Mouse (Mus musculus) hindbrain, embryonic 13.5 days (tissue): Measurements from ENCODE around the gene Dcbld2. TPM values are rescaled to one million over a fixed set of nuclear protein-coding genes. Genes with fewer than 3 reads are reported as not detected.
"Not testable (repeated sequence)": the region's sequence is repeated elsewhere in the genome, so short reads cannot be mapped to it uniquely, and the experiment has no call there.

Source experiments
- ATAC-seq: fragments of 200-750 bp; cut with Nextera tagmentation; 2 replicates; pipeline ENCODE4 v1.8.0; 2017; ENCODE audit warnings: moderate TSS enrichment; ENCODE audit not compliant: low FRiP score
- H3K27ac ChIP-seq: fragments of 300-500 bp; sonication (generic); 2 replicates; pipeline ENCODE4 v1.5.1; 2015; ENCODE audit warnings: inconsistent platforms, mild to moderate bottlenecking, moderate library complexity
- H3K27me3 ChIP-seq: fragments of 300-500 bp; sonication (generic); 2 replicates; pipeline ENCODE4 v1.6.1; 2015; ENCODE audit warnings: mild to moderate bottlenecking, inconsistent platforms
- H3K36me3 ChIP-seq: fragments of 300-500 bp; sonication (generic); 2 replicates; pipeline ENCODE4 v1.6.1; 2015; ENCODE audit warnings: mild to moderate bottlenecking, inconsistent platforms
- H3K4me1 ChIP-seq: fragments of 300-500 bp; sonication (generic); replicated peaks from 2 replicates; pipeline ENCODE4 v1.6.1; 2015; ENCODE audit warnings: inconsistent platforms
- H3K4me2 ChIP-seq: fragments of 300-500 bp; sonication (generic); 2 replicates; pipeline ENCODE4 v1.6.1; 2015; ENCODE audit warnings: inconsistent platforms, mild to moderate bottlenecking, moderate library complexity
- H3K4me3 ChIP-seq: fragments of 300-500 bp; sonication (generic); 2 replicates; pipeline ENCODE4 v1.5.1; 2015; ENCODE audit warnings: mild to moderate bottlenecking, inconsistent platforms
- H3K9ac ChIP-seq: fragments of 300-500 bp; sonication (generic); 2 replicates; pipeline ENCODE4 v1.6.1; 2015; ENCODE audit warnings: mild to moderate bottlenecking, inconsistent platforms
- H3K9me3 ChIP-seq: fragments of 300-500 bp; sonication (generic); 2 replicates; pipeline ENCODE4 v1.6.1; 2016; ENCODE audit warnings: inconsistent platforms
- WGBS: fragments of 180-500 bp; shearing (Covaris S2); methylation state at CpG from one replicate; pipeline ENCODE4 v1.1.7; 2015; 5-methylcytosine and 5-hydroxymethylcytosine counted together
- polyA plus RNA-seq: library from polyadenylated mRNA; unstranded; fragments of >200 nt; fragmentation: Nextera tagmentation; extraction: Ambion mirVana; gene quantifications from 2 replicates; pipeline ENCODE4 v1.2.1, GENCODE M21; 2015

Dcbld2 gene
- polyA plus RNA-seq, 1 experiment from 2014 or later, result 5.0 TPM

DNA sequence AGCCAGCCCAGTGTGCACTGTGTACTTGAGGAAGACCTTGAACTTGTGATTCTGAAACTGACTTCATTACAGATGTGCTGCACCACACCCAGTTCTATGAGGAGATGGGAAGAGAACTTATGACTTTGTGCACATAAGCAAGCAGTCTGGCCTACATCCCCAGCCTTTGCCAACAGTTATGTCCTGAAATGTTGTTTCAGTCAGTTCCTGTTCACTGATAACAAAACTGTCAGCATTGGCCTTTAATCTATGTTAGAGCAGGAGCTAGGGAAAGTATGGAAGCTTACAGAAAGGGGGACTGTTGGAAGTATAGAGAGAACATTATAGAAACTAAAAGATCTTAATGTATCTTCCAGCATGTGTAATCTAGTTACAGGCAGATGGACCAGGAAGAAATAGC is 45.6 kb downstream of the Dcbld2 start:
- Histone ChIP-seq H3K27me3 (no peaks in the 10 kb centered on the region), H3K4me1 (no peaks in the 10 kb centered on the region), H3K4me2 (no peak overlapping the region), H3K4me3 (no peak overlapping the region), H3K9me3 (no peaks in the 10 kb centered on the region), H3K36me3 (peaks cover 34% of the 10 kb centered on the region), H3K27ac (no peak overlapping the region), H3K9ac (no peak overlapping the region)
- no peak for ATAC-seq

GRCm38 (mm10) chr16:58454617-58455016 is 46.4 kb downstream of the Dcbld2 start:
- Histone ChIP-seq H3K4me2 (no peak overlapping the region), H3K27me3 (no peaks in the 10 kb centered on the region), H3K9me3 (no peaks in the 10 kb centered on the region), H3K36me3 (peaks cover 37% of the 10 kb centered on the region), H3K4me3 (no peak overlapping the region), H3K27ac (no peak overlapping the region), H3K9ac (no peak overlapping the region), H3K4me1 (no peaks in the 10 kb centered on the region)
- no peak for ATAC-seq
- 81% methylated on average over 8 of the region's 8 CpGs for WGBS

GRCm38 (mm10) chr16:58455118-58455517 is 46.9 kb downstream of the Dcbld2 start:
- ATAC-seq, result no peak
- Histone ChIP-seq H3K9ac (no peak overlapping the region), H3K4me3 (no peak overlapping the region), H3K4me1 (no peaks in the 10 kb centered on the region), H3K27me3 (no peaks in the 10 kb centered on the region), H3K36me3 (peaks cover 37% of the 10 kb centered on the region), H3K27ac (no peak overlapping the region), H3K4me2 (no peak overlapping the region), H3K9me3 (no peaks in the 10 kb centered on the region)
- WGBS, result 88% methylated on average over 5 of the region's 5 CpGs

DNA sequence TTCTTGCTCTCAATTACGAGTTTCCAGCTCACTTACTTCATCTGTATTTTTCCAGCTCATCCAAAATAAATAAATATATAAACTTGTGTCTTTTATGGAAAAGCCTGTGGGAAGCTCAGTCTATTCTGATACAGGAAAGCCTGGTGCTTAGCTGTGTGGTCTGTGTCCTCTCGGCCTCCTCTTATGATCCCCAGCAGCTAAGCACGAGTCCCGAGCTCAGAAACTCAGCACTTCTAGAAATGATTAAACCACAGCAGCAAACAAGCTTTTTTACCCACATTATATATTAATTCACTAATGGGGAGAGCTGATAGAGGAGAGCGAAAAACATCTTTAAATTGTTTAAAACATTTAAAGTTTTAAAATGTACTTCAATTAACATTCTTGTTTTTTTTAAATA is 48.2 kb downstream of the Dcbld2 start:
- no peak overlapping the region for H3K4me2 ChIP-seq
- no peak for ATAC-seq
- H3K4me1 ChIP-seq, result no peaks in the 10 kb centered on the region
- no peaks in the 10 kb centered on the region for H3K27me3 ChIP-seq
- no peak overlapping the region for H3K9ac ChIP-seq
- no peak overlapping the region for H3K4me3 ChIP-seq
- no peaks in the 10 kb centered on the region for H3K9me3 ChIP-seq
- H3K27ac ChIP-seq, result no peak overlapping the region
- H3K36me3 ChIP-seq, result peaks cover 43% of the 10 kb centered on the region
- WGBS, result 91% methylated on average over 5 of the region's 5 CpGs

- no peak overlapping the region for H3K27ac ChIP-seq
- ATAC-seq, result no peak
- H3K27me3 ChIP-seq, result no peaks in the 10 kb centered on the region
- H3K4me1 ChIP-seq, result no peaks in the 10 kb centered on the region
- no peak overlapping the region for H3K4me2 ChIP-seq
- 90% methylated on average over 6 of the region's 6 CpGs for WGBS
- H3K9me3 ChIP-seq, result no peaks in the 10 kb centered on the region
- H3K4me3 ChIP-seq, result no peak overlapping the region
- H3K36me3 ChIP-seq, result peaks cover 40% of the 10 kb centered on the region
- no peak overlapping the region for H3K9ac ChIP-seq
Measured at GRCm38 (mm10) chr16:58456991-58457390, 48.7 kb downstream of the Dcbld2 start.

DNA sequence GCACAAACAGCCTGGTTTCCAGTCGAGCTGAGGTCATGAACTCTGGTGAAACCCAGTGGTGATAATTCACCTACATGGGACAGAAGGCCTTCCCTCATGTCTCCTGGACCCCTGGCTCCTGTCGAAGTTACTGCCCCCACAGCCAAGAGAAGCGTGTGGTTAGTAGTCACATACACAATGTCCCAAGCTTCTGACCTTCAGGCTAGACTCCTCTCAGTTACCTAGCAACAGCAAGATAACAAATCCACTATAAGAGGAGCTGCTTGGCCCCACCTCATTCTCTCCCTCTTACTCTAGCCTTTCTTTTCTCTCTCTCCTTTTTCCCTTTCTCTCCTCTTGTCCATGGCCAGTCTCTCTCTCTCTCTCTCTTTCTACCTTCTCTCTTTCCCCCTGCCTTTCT is 51.7 kb downstream of the Dcbld2 start:
- peaks cover 52% of the 10 kb centered on the region for H3K36me3 ChIP-seq
- H3K27ac ChIP-seq, H3K9ac ChIP-seq, ATAC-seq, H3K4me3 ChIP-seq, H3K27me3 ChIP-seq, H3K9me3 ChIP-seq, H3K4me1 ChIP-seq, H3K4me2 ChIP-seq: not testable (repeated sequence)
- 47% methylated on average over 3 of the region's 3 CpGs for WGBS

DNA sequence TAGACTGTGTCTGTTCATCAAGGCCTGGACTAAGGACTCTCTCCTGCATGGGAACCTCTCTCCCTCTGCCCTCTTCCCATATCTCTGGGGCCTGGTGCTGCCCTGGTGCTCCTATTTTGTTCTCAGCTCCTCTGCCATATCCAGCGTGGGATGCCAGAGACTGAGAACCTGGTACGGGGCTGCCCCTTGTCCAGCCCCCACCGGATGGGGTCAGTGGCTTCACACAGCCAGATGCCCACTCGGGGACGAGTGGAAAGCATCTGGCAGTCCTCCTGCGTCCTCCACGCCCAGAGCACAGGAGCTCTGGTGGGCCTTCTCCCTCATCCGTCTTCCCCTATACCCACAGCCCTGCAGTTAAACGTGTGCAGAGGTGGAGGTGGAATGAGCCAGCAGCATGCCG is 52.1 kb downstream of the Dcbld2 start:
- WGBS, result 92% methylated on average over 10 of the region's 10 CpGs
- Histone ChIP-seq H3K9ac (no peak overlapping the region), H3K27ac (no peak overlapping the region)

GRCm38 (mm10) chr16:58461856-58462518 is 53.7 kb downstream of the Dcbld2 start:
- Histone ChIP-seq H3K9ac (no peak overlapping the region), H3K9me3 (no peaks in the 10 kb centered on the region), H3K4me3 (no peak overlapping the region), H3K27me3 (no peaks in the 10 kb centered on the region), H3K36me3 (peaks cover 66% of the 10 kb centered on the region), H3K4me2 (no peak overlapping the region), H3K4me1 (no peaks in the 10 kb centered on the region), H3K27ac (no peak overlapping the region)
- ATAC-seq, result no peak
- WGBS, result 96% methylated on average over 2 of the region's 2 CpGs

More for the DNA sequence above, 52.1 kb downstream of the Dcbld2 start:
- ATAC-seq, result no peak
- H3K4me2 ChIP-seq, result no peak overlapping the region
- H3K9me3 ChIP-seq, result no peaks in the 10 kb centered on the region
- H3K27me3 ChIP-seq, result no peaks in the 10 kb centered on the region
- peaks cover 56% of the 10 kb centered on the region for H3K36me3 ChIP-seq
- H3K4me3 ChIP-seq, result no peak overlapping the region
- H3K4me1 ChIP-seq, result no peaks in the 10 kb centered on the region

GRCm38 (mm10) chr16:58462519-58462918 is 54.3 kb downstream of the Dcbld2 start:
- Histone ChIP-seq H3K4me1 (no peaks in the 10 kb centered on the region), H3K27ac (no peak overlapping the region), H3K36me3 (peaks cover 71% of the 10 kb centered on the region), H3K9ac (no peak overlapping the region), H3K27me3 (no peaks in the 10 kb centered on the region), H3K4me3 (no peak overlapping the region), H3K9me3 (no peaks in the 10 kb centered on the region), H3K4me2 (no peak overlapping the region)
- no peak for ATAC-seq
- 96% methylated on average over 2 of the region's 2 CpGs for WGBS

DNA sequence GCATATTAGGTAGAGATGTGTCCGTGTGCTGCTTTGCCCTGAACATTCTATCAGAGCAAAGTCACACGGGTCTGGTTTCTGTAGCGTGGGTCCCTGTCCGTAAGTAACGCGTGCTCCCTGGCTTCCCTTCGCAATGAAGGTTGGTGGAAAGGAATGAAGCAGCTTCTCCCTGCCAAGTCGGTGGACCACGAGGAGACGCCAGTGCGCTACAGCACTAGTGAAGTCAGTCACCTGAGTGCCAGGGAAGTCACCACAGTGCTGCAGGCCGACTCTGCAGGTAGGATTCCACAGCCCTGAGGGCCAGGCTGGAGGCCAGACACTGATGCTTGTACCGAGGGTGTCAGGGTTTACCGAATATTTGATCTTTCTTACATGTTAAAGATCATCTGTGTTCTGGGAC is 55.8 kb downstream of the Dcbld2 start:
- Histone ChIP-seq H3K4me2 (no peak overlapping the region), H3K9me3 (no peaks in the 10 kb centered on the region), H3K9ac (no peak overlapping the region), H3K4me3 (no peak overlapping the region), H3K36me3 (peaks cover 66% of the 10 kb centered on the region), H3K4me1 (no peaks in the 10 kb centered on the region), H3K27me3 (no peaks in the 10 kb centered on the region), H3K27ac (no peak overlapping the region)
- 96% methylated on average over 14 of the region's 14 CpGs for WGBS
- no peak for ATAC-seq

DNA sequence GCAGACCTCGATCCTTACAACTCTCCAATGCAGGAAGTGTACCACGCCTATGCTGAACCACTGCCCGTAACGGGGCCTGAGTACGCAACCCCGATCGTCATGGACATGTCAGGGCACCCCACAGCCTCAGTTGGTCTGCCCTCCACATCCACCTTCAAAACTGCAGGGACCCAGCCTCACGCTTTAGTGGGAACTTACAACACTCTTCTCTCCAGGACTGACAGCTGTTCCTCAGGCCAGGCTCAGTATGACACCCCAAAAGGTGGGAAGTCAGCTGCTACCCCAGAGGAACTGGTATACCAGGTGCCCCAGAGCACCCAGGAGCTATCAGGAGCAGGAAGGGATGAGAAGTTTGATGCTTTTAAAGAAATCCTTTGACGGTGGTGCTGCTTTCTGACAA is 57.2 kb downstream of the Dcbld2 start:
- ATAC-seq, result no peak
- peaks cover 56% of the 10 kb centered on the region for H3K36me3 ChIP-seq
- H3K27ac ChIP-seq, result no peak overlapping the region
- H3K9ac ChIP-seq, result no peak overlapping the region
- no peaks in the 10 kb centered on the region for H3K4me1 ChIP-seq
- no peaks in the 10 kb centered on the region for H3K9me3 ChIP-seq
- WGBS, result 96% methylated on average over 9 of the region's 9 CpGs
- H3K4me3 ChIP-seq, result no peak overlapping the region
- no peaks in the 10 kb centered on the region for H3K27me3 ChIP-seq
- no peak overlapping the region for H3K4me2 ChIP-seq

DNA sequence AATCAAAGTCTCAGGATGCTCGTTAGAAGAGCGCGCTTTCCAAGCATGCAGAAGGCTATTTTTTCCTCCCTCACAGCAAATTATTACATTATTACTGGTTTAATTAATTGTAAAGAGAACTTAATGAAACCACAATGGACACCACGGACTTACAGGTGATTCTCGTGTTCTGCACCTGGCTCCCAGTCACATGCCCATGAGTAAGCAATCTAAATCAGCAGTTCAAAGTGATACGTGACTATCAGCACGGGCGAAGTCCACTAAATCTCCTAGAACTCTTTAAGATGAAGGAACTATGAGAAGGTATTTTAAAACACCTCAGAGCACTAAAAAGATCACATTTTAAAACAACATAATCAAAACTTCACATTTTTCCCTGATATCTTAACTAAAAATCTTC is 61.8 kb downstream of the Dcbld2 start:
- Histone ChIP-seq H3K4me3 (no peak overlapping the region), H3K27me3 (no peaks in the 10 kb centered on the region), H3K9me3 (no peaks in the 10 kb centered on the region), H3K4me2 (no peak overlapping the region), H3K9ac (no peak overlapping the region), H3K4me1 (no peaks in the 10 kb centered on the region), H3K36me3 (peaks cover 41% of the 10 kb centered on the region), H3K27ac (no peak overlapping the region)
- 86% methylated on average over 8 of the region's 8 CpGs for WGBS
- no peak for ATAC-seq

- Histone ChIP-seq H3K9ac (no peak overlapping the region), H3K27ac (no peak overlapping the region), H3K4me1 (no peaks in the 10 kb centered on the region), H3K4me2 (no peak overlapping the region), H3K27me3 (no peaks in the 10 kb centered on the region), H3K9me3 (no peaks in the 10 kb centered on the region), H3K4me3 (no peak overlapping the region), H3K36me3 (peaks cover 33% of the 10 kb centered on the region)
- no peak for ATAC-seq
- WGBS, result 88% methylated on average over 4 of the region's 4 CpGs
Measured at GRCm38 (mm10) chr16:58470841-58471240, 62.6 kb downstream of the Dcbld2 start.
